Mouse (Mus musculus) kidney, postnatal 0 days (tissue): ENCODE results near the gene Myef2. TPM values are rescaled to one million over a fixed set of nuclear protein-coding genes. Genes with fewer than 3 reads are reported as not detected.
A peak's percentile ranks its signal among the peaks of the same experiment; 100 is the strongest.
"Not testable (repeated sequence)": the region's sequence is repeated elsewhere in the genome, so short reads cannot be mapped to it uniquely, and the experiment has no call there.

Experiments
- ATAC-seq: fragments of 200-750 bp; cut with Nextera tagmentation; replicated peaks from 2 replicates; pipeline ENCODE4 v1.8.0; 2017; ENCODE audit warnings: low read depth, moderate number of reproducible peaks, moderate TSS enrichment, moderate library complexity; ENCODE audit not compliant: low FRiP score
- DNase-seq: peaks from one replicate; pipeline ENCODE4 v3.0.0-alpha.2; 2016; ENCODE audit warnings: low spot score
- H3K27ac ChIP-seq: fragments of 300-500 bp; sonication (generic); 2 replicates; pipeline ENCODE4 v1.5.1; 2014; ENCODE audit warnings: mild to moderate bottlenecking
- H3K27me3 ChIP-seq: fragments of 300-500 bp; sonication (generic); 2 replicates; pipeline ENCODE4 v1.6.1; 2014; ENCODE audit warnings: low read length, mixed read lengths; ENCODE audit not compliant: insufficient read depth
- H3K36me3 ChIP-seq: fragments of 300-500 bp; sonication (generic); 2 replicates; pipeline ENCODE4 v1.6.1; 2014; ENCODE audit warnings: low read length, mixed read lengths; ENCODE audit not compliant: insufficient read depth
- H3K4me1 ChIP-seq: fragments of 300-500 bp; sonication (generic); replicated peaks from 2 replicates; pipeline ENCODE4 v1.6.1; 2014; ENCODE audit warnings: antibody characterized with exemption, low read length, mixed read lengths; ENCODE audit not compliant: insufficient read depth
- H3K4me2 ChIP-seq: fragments of 300-500 bp; sonication (generic); 2 replicates; pipeline ENCODE4 v1.6.1; 2014; ENCODE audit warnings: mild to moderate bottlenecking, low read length, moderate library complexity, mixed read lengths
- H3K4me3 ChIP-seq: fragments of 300-500 bp; sonication (generic); replicated peaks from 2 replicates; pipeline ENCODE4 v1.5.1; 2014; ENCODE audit warnings: low read depth, low read length
- H3K9ac ChIP-seq: fragments of 300-500 bp; sonication (generic); 2 replicates; pipeline ENCODE4 v1.6.1; 2014; ENCODE audit warnings: low read depth, low read length
- H3K9me3 ChIP-seq: fragments of 300-500 bp; sonication (generic); replicated peaks from 2 replicates; pipeline ENCODE4 v1.6.1; 2016; ENCODE audit warnings: low read length, inconsistent platforms, mixed read lengths
- CTCF ChIP-seq: IDR thresholded peaks from 2 replicates; pipeline ENCODE4 v1.5.1; 2016; ENCODE audit warnings: antibody characterized with exemption, low read depth, mild to moderate bottlenecking, moderate library complexity
- WGBS: fragments of 180-500 bp; shearing (Covaris S2); extraction: QIAGEN DNeasy Blood & Tissue Kit; methylation state at CpG from one replicate; pipeline ENCODE4 v1.1.7; 2014; 5-methylcytosine and 5-hydroxymethylcytosine counted together
- polyA plus RNA-seq: library from polyadenylated mRNA; unstranded; fragments of >200 nt; fragmentation: Nextera tagmentation; extraction: Ambion mirVana; gene quantifications from 2 replicates; pipeline ENCODE4 v1.2.1, GENCODE M21; 2015

Gene Myef2
- polyA plus RNA-seq, 1 experiment from 2014 or later, result 78.3 TPM

DNA sequence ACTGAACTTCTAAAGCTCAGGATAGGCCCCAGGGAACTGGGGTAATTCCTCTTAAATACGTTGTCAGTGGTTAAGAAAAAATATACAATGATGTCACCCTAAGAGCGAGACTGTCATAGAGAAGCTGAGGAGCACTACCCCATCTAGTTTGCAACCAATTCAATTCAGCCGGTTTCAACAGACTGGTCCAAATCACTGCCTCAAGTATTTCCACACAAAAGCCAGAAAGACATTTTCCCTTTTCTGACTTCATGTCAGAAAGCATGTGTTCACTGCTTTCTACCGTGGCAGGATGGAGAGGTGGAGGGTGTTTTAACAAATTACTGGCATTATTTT is 1.2 kb downstream of the Myef2 start:
- DNase-seq, result peak; percentile 44

DNA sequence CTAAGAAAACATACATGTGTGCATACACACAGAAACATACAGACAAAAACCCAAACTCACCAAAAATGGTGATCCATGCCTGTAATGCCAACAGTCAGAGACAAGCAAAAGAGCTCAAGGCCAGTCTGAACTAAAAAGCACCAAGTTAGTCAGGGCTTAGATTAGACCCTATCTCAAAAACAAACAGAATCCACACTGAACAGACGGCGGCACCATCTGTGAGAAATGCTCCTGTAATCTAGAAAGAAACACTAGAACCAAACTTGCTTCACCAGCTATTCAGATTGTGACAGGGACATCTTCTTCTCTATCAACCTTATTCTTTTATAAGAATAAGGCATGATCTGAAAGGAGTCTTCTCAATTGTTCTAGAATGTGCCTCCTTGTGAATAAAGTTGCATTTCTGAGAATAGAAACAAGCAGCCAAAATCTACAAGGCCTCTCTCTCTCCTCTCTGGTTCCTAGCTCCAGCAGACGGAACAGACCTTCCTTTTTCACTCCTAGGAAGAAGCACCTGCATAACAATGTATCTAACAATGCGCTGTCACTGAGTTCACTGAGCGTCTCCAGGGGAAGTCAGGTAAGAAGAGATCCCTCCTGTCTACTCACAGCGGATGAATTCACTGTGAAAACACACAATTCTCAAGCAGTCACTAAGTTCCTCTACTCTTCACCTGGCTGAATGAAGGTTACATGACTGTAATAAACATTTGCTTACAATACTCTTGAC is 3.9 kb downstream of the Myef2 start:
- ATAC-seq, result no peak
- no peak for TF ChIP-seq CTCF
- Histone ChIP-seq H3K27me3 (no peaks in the 10 kb centered on the region), H3K27ac (no peak overlapping the region), H3K4me2 (no peak overlapping the region), H3K9me3 (no peaks in the 10 kb centered on the region), H3K4me1 (no peaks in the 10 kb centered on the region), H3K36me3 (no peaks in the 10 kb centered on the region), H3K9ac (no peak overlapping the region), H3K4me3 (no peak overlapping the region)
- DNase-seq, result no peak
- 85% methylated on average over 6 of the region's 6 CpGs for WGBS

More for the DNA sequence above, 1.2 kb downstream of the Myef2 start:
- Histone ChIP-seq H3K4me3 (peak overlapping the region; percentile 71), H3K9me3 (no peaks in the 10 kb centered on the region), H3K27ac (peak overlapping the region; percentile 85; the same call in 1 of the 2 replicates), H3K36me3 (no peaks in the 10 kb centered on the region), H3K9ac (peak overlapping the region; percentile 89; the same call in 1 of the 2 replicates), H3K27me3 (no peaks in the 10 kb centered on the region), H3K4me2 (peak overlapping the region; percentile 86), H3K4me1 (no peaks in the 10 kb centered on the region)
- TF ChIP-seq CTCF, result no peak
- no peak for ATAC-seq
- 11% methylated on average over 4 of the region's 4 CpGs for WGBS

DNA sequence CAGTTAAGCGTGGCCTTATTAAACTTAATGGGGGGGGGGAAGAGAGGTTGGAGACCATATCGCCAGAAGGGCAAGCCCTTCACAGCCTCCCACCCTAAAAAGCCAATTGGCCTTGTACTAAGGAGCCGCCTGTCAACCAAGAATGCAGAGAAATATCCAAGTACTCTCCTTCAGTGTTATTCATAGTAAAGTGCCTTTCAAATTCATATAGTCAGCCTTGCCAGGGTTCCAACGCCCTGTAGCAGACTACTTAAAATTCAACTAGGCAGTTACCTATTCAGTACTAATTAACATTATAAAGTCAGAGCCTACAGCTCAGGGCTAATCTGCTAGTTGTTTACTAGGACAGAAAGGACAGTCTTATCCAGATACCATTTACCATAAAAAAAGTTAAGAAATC is 16.9 kb downstream of the Myef2 start:
- DNase-seq, H3K9ac ChIP-seq, H3K27me3 ChIP-seq, H3K9me3 ChIP-seq, H3K4me3 ChIP-seq, H3K27ac ChIP-seq, H3K4me2 ChIP-seq, ATAC-seq, H3K4me1 ChIP-seq: not testable (repeated sequence)
- H3K36me3 ChIP-seq, result 0 out of 2 replicates have a peak, but pooled peaks cover 19% of the 10 kb centered on the region
- WGBS, result 92% methylated on average over 4 of the region's 4 CpGs

DNA sequence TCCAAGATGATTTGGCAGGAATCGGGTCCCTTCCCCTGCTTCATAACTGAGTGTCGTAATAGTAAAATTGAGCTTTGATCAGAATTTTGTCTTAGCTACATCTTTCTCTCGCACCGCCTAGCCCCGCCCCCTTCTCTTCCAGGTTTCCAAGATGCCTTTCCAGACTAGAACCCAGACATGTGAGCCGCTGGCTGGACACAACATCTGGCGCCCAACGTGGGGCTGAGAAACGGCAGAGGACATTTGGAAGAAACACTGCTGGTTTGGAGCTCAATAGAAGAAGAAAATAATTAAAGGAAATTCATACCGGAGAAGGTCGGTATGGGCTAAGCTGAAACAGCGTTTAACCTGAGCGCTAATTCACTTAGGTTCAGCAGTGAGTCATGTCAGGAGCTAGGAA is 19.0 kb downstream of the Myef2 start:
- 99% methylated on average over 13 of the region's 13 CpGs for WGBS
- not testable (repeated sequence) for H3K4me2 ChIP-seq, H3K4me1 ChIP-seq, H3K9me3 ChIP-seq, ATAC-seq, H3K9ac ChIP-seq, H3K4me3 ChIP-seq, DNase-seq, H3K27me3 ChIP-seq, H3K27ac ChIP-seq
- H3K36me3 ChIP-seq, result peaks cover 27% of the 10 kb centered on the region; the same call in 1 of the 2 replicates

DNA sequence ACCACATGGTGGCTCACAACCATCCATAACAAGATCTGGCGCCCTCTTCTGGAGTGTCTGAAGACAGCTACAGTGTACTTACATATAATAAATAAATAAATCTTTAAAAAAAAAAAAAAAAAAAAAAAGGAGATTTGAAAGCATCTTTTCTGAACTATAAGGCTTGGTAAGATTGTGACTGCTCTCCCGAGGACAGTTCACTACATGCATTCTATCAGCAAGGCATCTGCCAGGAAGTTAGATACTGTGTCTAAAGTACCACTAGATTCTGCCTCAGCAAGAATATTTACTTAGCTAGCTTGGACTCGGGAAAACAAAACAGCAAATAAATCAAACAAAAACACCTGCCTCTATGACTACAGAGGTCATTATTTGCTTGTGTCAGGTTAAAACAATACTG is 31.3 kb downstream of the Myef2 start:
- not testable (repeated sequence) for H3K27me3 ChIP-seq, ATAC-seq

DNA sequence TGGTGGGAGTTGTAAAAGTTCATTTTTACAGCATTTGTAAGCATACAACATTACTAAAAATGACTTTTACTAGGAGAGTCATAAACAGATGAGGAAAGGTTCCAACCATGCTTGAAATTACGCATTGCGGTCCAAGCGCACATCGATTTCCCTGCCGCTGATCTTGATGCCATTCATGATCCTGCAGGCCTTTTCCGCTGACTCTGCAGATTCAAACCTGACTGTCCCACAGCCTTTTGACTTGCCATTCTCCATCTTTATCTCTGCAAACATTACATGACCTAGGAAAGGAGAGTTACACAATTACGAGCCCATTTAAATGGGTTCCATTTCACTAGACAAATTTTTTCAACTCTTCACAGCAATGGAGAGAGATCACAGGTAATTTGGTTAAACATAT is 34.7 kb downstream of the Myef2 start:
- no peak for TF ChIP-seq CTCF
- Histone ChIP-seq H3K36me3 (0 out of 2 replicates have a peak, but pooled peaks cover 3% of the 10 kb centered on the region), H3K4me1 (0 out of 2 replicates have a peak, but pooled peaks cover 3% of the 10 kb centered on the region), H3K4me3 (no peak overlapping the region), H3K4me2 (no peak overlapping the region), H3K27me3 (no peaks in the 10 kb centered on the region), H3K9me3 (no peaks in the 10 kb centered on the region), H3K27ac (no peak overlapping the region), H3K9ac (no peak overlapping the region)
- WGBS, result 97% methylated on average over 7 of the region's 7 CpGs
- ATAC-seq, result no peak
- DNase-seq, result no peak

More for the DNA sequence above, 31.3 kb downstream of the Myef2 start:
- DNase-seq, result peak; percentile 42
- H3K4me2 ChIP-seq, H3K9me3 ChIP-seq, H3K9ac ChIP-seq, H3K27ac ChIP-seq, H3K4me3 ChIP-seq, H3K4me1 ChIP-seq: not testable (repeated sequence)
- WGBS, result 55% methylated on average over 3 of the region's 3 CpGs
- peaks cover 14% of the 10 kb centered on the region; the same call in 1 of the 2 replicates for H3K36me3 ChIP-seq
